Mouse (Mus musculus): ENCODE measurements around the gene Acvr2b. TPM values are rescaled to one million over a fixed set of nuclear protein-coding genes. Genes with fewer than 3 reads are reported as not detected.

The Acvr2b gene
- polyA plus RNA-seq, 1 experiment from 2014 or later = 32.7 TPM

DNA sequence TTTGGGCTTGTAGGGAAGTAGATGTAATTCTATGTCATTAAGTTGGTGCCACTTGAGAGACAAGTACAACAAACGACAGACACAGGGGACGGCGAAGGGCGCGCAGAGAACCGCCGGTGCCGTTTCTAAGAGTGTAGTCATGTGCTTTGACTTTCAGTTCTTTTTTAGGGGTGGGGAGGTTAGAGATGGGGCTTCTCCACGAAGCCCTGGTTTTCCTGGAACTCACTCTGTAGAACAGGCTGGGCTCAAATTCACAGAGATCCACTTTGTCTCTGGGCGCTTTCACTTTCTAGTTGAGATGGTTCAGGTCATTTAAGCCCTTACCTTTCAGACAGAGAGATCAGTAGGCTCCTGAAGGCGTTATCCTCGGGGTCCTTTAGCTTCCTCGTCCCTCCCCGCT lies 54.0 kb downstream of the Acvr2b start:
- no peak overlapping the region for H3K4me3 ChIP-seq (replicated peaks; ENCODE audit: low read length)
- 89% methylated on average over 14 of the region's 14 CpGs for WGBS
- no peak overlapping the region for H3K27ac ChIP-seq (ENCODE audit: low read length)
- no peaks in the 10 kb centered on the region for H3K4me1 ChIP-seq (replicated peaks; ENCODE audit: control insufficient read depth, insufficient read depth, low read length)
- no peak overlapping the region for H3K4me2 ChIP-seq (ENCODE audit: low read length)
- H3K9ac ChIP-seq (replicated peaks; ENCODE audit: low read depth, low read length) = no peak overlapping the region
- no peaks in the 10 kb centered on the region for H3K9me3 ChIP-seq (ENCODE audit: control insufficient read depth, low read length)
- H3K27me3 ChIP-seq (replicated peaks; ENCODE audit: control insufficient read depth, insufficient read depth, low read length) = no peaks in the 10 kb centered on the region
- ATAC-seq = no peak
- H3K36me3 ChIP-seq (ENCODE audit: control insufficient read depth, insufficient read depth) = no peaks in the 10 kb centered on the region; the same call in 1 of the 2 replicates

DNA sequence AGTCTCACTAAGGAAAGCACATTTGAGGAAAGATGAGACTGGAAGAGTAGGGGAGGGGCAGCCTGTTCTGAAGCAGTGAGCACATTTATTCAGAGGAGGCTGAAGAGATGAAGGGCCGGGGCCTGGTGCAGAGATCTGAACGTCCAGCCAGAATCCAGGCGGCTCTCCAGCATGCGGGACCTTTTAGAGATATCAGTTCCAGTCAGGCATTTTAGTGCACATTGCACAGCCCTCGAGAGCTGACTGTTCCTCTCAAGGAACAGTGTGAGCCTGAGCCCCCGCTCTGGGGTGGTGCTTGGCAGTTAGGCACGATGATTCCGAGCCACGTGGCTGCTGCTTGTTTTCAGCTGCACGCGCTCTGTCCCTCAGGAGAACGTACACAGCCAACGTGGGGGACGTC lies 55.2 kb downstream of the Acvr2b start:
- ATAC-seq = no peak
- 87% methylated on average over 14 of the region's 14 CpGs for WGBS
- peaks cover under 1% of the 10 kb centered on the region for H3K36me3 ChIP-seq (ENCODE audit: control insufficient read depth, insufficient read depth)
- no peak overlapping the region for H3K27ac ChIP-seq (ENCODE audit: low read length)
- H3K27me3 ChIP-seq (replicated peaks; ENCODE audit: control insufficient read depth, insufficient read depth, low read length) = no peaks in the 10 kb centered on the region
- H3K9me3 ChIP-seq (ENCODE audit: control insufficient read depth, low read length) = no peaks in the 10 kb centered on the region
- H3K4me2 ChIP-seq (ENCODE audit: low read length) = no peak overlapping the region
- H3K4me3 ChIP-seq (replicated peaks; ENCODE audit: low read length) = no peak overlapping the region
- H3K4me1 ChIP-seq (replicated peaks; ENCODE audit: control insufficient read depth, insufficient read depth, low read length) = no peaks in the 10 kb centered on the region
- H3K9ac ChIP-seq (replicated peaks; ENCODE audit: low read depth, low read length) = no peak overlapping the region

DNA sequence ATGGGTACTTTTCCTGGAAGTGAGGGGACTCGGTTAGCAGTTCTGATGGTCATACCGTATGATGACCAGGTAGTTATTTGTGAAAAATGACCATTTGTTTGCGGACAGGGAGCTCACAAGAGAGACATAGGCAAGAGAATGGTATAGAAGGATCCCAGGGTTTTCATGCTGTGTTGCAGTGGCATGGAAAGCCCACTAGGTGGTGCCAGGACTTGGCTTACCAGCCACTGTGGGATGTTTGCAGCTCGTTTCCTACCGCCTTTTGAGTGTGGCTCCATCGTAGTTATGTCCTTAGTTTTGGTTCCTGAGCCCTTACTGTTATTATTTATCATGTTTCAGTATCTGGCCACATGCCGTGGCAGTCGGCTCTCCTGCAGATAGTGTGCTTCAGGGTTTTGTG lies 58.5 kb downstream of the Acvr2b start:
- Histone ChIP-seq H3K9me3 (ENCODE audit: control insufficient read depth, low read length) (no peaks in the 10 kb centered on the region), H3K36me3 (ENCODE audit: control insufficient read depth, insufficient read depth) (peaks cover 25% of the 10 kb centered on the region), H3K9ac (replicated peaks; ENCODE audit: low read depth, low read length) (no peak overlapping the region), H3K4me1 (replicated peaks; ENCODE audit: control insufficient read depth, insufficient read depth, low read length) (no peaks in the 10 kb centered on the region), H3K27me3 (replicated peaks; ENCODE audit: control insufficient read depth, insufficient read depth, low read length) (no peaks in the 10 kb centered on the region), H3K4me2 (ENCODE audit: low read length) (no peak overlapping the region), H3K27ac (ENCODE audit: low read length) (no peak overlapping the region), H3K4me3 (replicated peaks; ENCODE audit: low read length) (no peak overlapping the region)
- WGBS = 42% methylated on average over 8 of the region's 8 CpGs
- ATAC-seq = peak; percentile 75

DNA sequence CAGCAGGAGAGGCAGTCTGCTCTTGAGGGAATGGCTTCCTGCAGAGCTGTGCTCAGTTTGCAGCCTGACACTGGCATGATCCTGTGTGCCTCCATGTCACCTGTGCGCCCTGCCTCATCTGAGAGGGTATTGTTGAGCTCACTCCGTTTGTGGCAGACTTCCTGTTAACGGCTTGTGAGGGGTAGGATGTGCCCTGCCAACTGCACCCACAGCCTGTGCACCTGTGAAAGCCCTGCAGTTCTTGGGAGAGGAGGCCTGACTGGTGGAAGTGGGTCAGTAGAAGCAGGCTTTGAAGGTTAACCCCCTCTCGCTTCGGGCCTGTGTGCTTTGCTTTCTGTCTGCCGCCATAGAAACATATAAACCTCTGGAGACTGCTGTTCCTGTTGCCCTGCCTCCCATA lies 63.1 kb downstream of the Acvr2b start:
- Histone ChIP-seq H3K4me2 (ENCODE audit: low read length) (no peak overlapping the region), H3K36me3 (ENCODE audit: control insufficient read depth, insufficient read depth) (peaks cover 32% of the 10 kb centered on the region), H3K9ac (replicated peaks; ENCODE audit: low read depth, low read length) (no peak overlapping the region), H3K27ac (ENCODE audit: low read length) (no peak overlapping the region), H3K9me3 (ENCODE audit: control insufficient read depth, low read length) (no peaks in the 10 kb centered on the region), H3K27me3 (replicated peaks; ENCODE audit: control insufficient read depth, insufficient read depth, low read length) (no peaks in the 10 kb centered on the region), H3K4me3 (replicated peaks; ENCODE audit: low read length) (no peak overlapping the region), H3K4me1 (replicated peaks; ENCODE audit: control insufficient read depth, insufficient read depth, low read length) (no peaks in the 10 kb centered on the region)
- WGBS = 87% methylated on average over 6 of the region's 6 CpGs
- ATAC-seq = no peak

DNA sequence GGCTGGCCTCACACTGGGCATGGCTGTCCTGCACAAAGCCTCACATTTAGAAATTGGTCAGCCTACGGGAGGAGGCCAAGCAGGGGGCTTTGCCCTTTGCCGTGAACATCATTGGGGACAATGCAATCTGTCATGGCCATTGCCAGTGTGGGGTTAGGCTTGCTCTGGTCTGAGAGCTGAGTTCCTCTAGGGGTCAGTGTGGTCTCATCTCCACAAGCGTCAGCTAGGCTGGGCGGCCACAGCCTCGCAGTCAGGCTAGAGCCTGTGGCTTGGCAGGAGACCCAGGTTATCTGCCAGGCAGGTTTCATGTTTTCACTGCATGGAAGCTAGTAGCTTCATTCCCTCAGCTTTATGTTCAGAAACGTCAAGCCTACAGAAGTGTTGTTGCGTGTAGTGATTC lies 63.7 kb downstream of the Acvr2b start:
- peak; percentile 66; the same call in 1 of the 2 replicates for ATAC-seq

DNA sequence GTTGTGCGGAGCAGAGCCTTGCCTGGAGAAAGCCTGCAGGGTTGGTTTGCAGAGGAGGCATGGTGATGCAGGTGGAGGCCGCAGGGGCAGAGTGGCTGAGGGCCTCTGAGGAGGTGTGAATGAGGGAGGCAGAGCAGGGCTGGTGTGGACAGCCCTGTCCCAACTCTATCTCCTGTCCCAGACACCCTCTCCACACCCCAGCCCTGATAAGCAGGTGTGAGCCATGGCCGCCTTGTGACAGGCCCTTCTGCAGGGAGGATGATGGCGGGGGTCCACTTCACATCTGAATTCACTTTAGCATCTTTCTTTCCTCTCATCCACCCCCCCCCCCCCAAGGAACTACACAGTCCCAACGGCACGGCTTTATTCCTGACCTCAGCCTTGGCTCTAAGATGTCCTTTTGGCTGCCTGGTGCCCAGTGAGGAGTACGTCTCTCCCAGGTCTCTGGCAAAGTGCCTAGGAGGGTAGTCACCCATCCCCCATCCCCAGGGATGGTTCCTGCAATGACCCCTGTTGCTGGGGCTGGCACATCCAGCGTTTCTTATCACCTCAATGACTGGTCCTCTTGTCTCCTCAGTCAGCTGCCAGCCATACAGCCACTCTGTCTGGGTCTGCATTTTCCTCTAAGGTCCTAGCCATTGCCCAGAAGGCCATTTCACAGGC lies 67.9 kb downstream of the Acvr2b start:
- Histone ChIP-seq H3K9ac (replicated peaks; ENCODE audit: low read depth, low read length) (no peak overlapping the region), H3K36me3 (ENCODE audit: control insufficient read depth, insufficient read depth) (peaks cover 12% of the 10 kb centered on the region), H3K27ac (ENCODE audit: low read length) (no peak overlapping the region), H3K9me3 (ENCODE audit: control insufficient read depth, low read length) (no peaks in the 10 kb centered on the region), H3K4me1 (replicated peaks; ENCODE audit: control insufficient read depth, insufficient read depth, low read length) (no peaks in the 10 kb centered on the region), H3K27me3 (replicated peaks; ENCODE audit: control insufficient read depth, insufficient read depth, low read length) (no peaks in the 10 kb centered on the region), H3K4me2 (ENCODE audit: low read length) (no peak overlapping the region), H3K4me3 (replicated peaks; ENCODE audit: low read length) (no peak overlapping the region)
- ATAC-seq = no peak
- 69% methylated on average over 8 of the region's 8 CpGs for WGBS

More for the DNA sequence above, 63.7 kb downstream of the Acvr2b start:
- Histone ChIP-seq H3K27ac (ENCODE audit: low read length) (no peak overlapping the region), H3K4me2 (ENCODE audit: low read length) (no peak overlapping the region), H3K4me1 (replicated peaks; ENCODE audit: control insufficient read depth, insufficient read depth, low read length) (no peaks in the 10 kb centered on the region), H3K9me3 (ENCODE audit: control insufficient read depth, low read length) (no peaks in the 10 kb centered on the region), H3K36me3 (ENCODE audit: control insufficient read depth, insufficient read depth) (peaks cover 32% of the 10 kb centered on the region), H3K27me3 (replicated peaks; ENCODE audit: control insufficient read depth, insufficient read depth, low read length) (no peaks in the 10 kb centered on the region), H3K9ac (replicated peaks; ENCODE audit: low read depth, low read length) (no peak overlapping the region), H3K4me3 (replicated peaks; ENCODE audit: low read length) (no peak overlapping the region)
- WGBS = 70% methylated on average over 7 of the region's 7 CpGs

DNA sequence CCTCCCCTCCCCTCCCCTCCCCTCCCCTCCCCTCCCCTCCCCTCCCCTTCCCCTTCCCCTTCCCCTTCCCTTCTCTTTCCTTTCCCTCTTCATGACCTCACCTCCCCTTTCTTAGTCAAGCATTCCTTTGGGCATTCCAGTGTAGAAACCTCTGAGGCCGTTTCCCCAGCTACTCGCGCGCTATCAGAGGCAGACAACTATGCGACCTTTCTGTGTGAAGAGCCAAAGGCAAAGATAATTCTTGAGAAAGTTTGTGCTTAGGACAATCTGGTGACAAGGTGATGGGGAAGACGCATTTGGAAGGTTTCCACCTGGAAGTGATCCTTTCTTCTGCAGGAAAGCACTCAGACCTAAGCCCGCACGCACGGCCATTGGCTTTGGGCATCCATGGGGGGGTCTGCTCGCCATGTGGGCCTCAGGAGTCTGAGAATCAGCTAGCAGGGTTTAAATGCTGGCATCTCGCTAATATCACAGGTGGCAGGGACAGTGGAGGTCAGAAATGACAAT lies 70.5 kb downstream of the Acvr2b start:
- no peaks in the 10 kb centered on the region for H3K4me1 ChIP-seq (replicated peaks; ENCODE audit: control insufficient read depth, insufficient read depth, low read length)
- no peak for ATAC-seq
- WGBS = 89% methylated on average over 11 of the region's 11 CpGs

DNA sequence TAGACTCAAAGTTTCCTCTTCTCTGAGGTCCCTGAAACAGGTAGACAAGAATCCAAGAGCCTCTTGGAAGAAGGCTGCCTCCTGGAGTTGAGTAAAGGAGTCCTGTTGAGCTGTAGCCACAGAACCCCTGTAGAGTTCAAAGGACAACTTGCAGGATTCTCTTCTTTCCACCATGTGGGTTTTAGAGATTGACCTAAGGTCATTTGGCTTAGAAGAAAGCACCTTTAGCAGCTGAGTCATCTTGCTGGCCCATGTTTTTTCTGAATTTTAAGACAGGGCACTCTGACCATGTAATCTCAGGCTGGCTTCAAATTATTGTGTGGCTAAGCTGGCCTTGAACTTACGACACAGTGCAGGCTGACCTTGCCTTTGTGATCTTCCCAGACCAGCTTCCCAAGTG lies 71.1 kb downstream of the Acvr2b start:
- ATAC-seq = no peak
- Histone ChIP-seq H3K27ac (ENCODE audit: low read length) (no peak overlapping the region), H3K36me3 (ENCODE audit: control insufficient read depth, insufficient read depth) (no peaks in the 10 kb centered on the region)

More for the DNA sequence above, 70.5 kb downstream of the Acvr2b start:
- Histone ChIP-seq H3K9ac (replicated peaks; ENCODE audit: low read depth, low read length) (no peak overlapping the region), H3K27me3 (replicated peaks; ENCODE audit: control insufficient read depth, insufficient read depth, low read length) (no peaks in the 10 kb centered on the region), H3K4me3 (replicated peaks; ENCODE audit: low read length) (no peak overlapping the region), H3K4me2 (ENCODE audit: low read length) (no peak overlapping the region), H3K36me3 (ENCODE audit: control insufficient read depth, insufficient read depth) (no peaks in the 10 kb centered on the region), H3K27ac (ENCODE audit: low read length) (no peak overlapping the region), H3K9me3 (ENCODE audit: control insufficient read depth, low read length) (no peaks in the 10 kb centered on the region)

DNA sequence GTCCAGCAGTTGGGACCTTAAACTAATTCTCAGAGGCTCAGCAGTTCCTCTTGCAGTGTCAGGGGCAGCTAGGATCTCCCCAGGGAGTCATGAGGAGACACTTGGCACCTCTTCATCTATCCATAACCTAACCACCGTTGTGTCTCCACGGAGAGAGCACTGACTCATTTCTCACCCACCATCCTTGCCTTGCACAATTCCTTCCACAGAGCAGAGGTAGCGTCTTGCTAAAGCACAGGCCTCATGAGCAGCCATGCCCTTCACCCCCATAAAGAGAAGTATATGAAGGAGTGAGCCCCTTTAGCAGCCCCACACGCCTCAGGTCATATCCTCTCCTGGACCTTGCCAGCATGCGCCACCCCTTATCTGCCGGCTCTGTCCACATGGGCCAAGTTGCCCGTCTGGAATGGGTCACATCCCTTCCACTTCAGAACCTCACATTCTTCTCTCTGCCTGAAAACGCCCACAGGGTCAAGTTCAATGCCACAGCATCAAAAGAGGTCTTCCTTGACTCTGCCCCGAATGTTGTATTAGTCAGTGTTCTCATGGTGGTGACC lies 71.8 kb downstream of the Acvr2b start:
- Histone ChIP-seq H3K9me3 (ENCODE audit: control insufficient read depth, low read length) (no peaks in the 10 kb centered on the region), H3K4me1 (replicated peaks; ENCODE audit: control insufficient read depth, insufficient read depth, low read length) (peaks cover 6% of the 10 kb centered on the region), H3K4me3 (replicated peaks; ENCODE audit: low read length) (no peak overlapping the region), H3K9ac (replicated peaks; ENCODE audit: low read depth, low read length) (no peak overlapping the region), H3K4me2 (ENCODE audit: low read length) (no peak overlapping the region), H3K27me3 (replicated peaks; ENCODE audit: control insufficient read depth, insufficient read depth, low read length) (no peaks in the 10 kb centered on the region), H3K27ac (ENCODE audit: low read length) (no peak overlapping the region), H3K36me3 (ENCODE audit: control insufficient read depth, insufficient read depth) (no peaks in the 10 kb centered on the region)
- WGBS = 89% methylated on average over 9 of the region's 9 CpGs
- no peak for ATAC-seq

More for the DNA sequence above, 71.1 kb downstream of the Acvr2b start:
- no peak overlapping the region for H3K9ac ChIP-seq (replicated peaks; ENCODE audit: low read depth, low read length)
- no peaks in the 10 kb centered on the region for H3K27me3 ChIP-seq (replicated peaks; ENCODE audit: control insufficient read depth, insufficient read depth, low read length)
- WGBS = 96% methylated on average over 1 of the region's 1 CpGs
- no peak overlapping the region for H3K4me2 ChIP-seq (ENCODE audit: low read length)
- H3K4me3 ChIP-seq (replicated peaks; ENCODE audit: low read length) = no peak overlapping the region
- H3K4me1 ChIP-seq (replicated peaks; ENCODE audit: control insufficient read depth, insufficient read depth, low read length) = peaks cover 1% of the 10 kb centered on the region
- H3K9me3 ChIP-seq (ENCODE audit: control insufficient read depth, low read length) = no peaks in the 10 kb centered on the region

Measured in forebrain, embryonic 16.5 days (tissue).